Mouse (Mus musculus): Measurements from ENCODE around the gene Fzd9. TPM values are rescaled to one million over a fixed set of nuclear protein-coding genes. Genes with fewer than 3 reads are reported as not detected.

Gene Fzd9
- polyA plus RNA-seq, 1 experiment = 6.5 TPM

DNA sequence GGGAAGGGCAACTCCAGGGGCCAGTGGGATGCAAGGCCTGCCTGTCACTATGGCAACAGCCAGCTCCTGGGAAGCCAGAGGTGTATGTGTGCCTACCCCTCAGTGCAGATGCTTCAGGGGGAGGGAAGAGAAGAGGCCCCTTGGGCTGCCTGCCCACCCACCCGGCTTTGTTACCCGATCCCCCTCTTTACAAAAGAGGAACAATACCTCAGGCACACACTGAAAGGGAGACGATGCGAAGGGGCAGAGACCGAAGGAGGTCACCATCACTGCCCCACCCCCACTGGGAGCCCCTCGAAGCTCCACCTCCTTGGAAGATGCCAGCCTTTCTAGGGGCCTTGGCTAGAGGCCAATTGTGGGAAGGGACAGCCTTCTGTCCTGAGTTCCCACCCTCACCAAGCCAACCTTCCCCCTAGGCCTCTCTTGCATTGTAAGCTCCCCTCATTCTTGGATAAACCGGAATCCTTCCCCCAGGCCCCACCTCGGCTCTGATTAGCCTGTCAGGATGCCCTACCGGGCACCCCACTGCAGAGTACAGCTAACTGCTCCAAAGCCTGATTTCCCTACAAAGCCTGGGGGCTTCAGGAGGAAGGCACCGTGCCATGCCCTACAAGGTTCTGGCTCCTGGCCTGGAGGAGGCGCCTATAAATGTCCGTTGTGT, 2.8 kb upstream of the Fzd9 start:
- H3K79me2 ChIP-seq (ENCODE audit: control insufficient read depth, insufficient read depth) = no peaks in the 10 kb centered on the region
- H3K4me2 ChIP-seq (ENCODE audit: low read depth) = no peak overlapping the region
- no peak for TF ChIP-seq SRF (IDR thresholded peaks at IDR 0.05; ENCODE audit: control insufficient read depth, insufficient read length, low read depth)
- TF ChIP-seq REST (IDR thresholded peaks at IDR 0.05; ENCODE audit: insufficient read depth, insufficient read length) = no peak
- TF ChIP-seq MAX (IDR thresholded peaks at IDR 0.05; ENCODE audit: low read depth) = no peak
- TF ChIP-seq CEBPB (IDR thresholded peaks at IDR 0.05; ENCODE audit: insufficient read depth, poor library complexity, severe bottlenecking) = no peak
- TF ChIP-seq POLR2AphosphoS2 (IDR thresholded peaks at IDR 0.05; ENCODE audit: insufficient read length, low read depth) = no peak
- no peak for TF ChIP-seq TCF3 (IDR thresholded peaks at IDR 0.05; ENCODE audit: insufficient read length, low read depth)
- TF ChIP-seq POLR2A (IDR thresholded peaks at IDR 0.05; ENCODE audit: insufficient read length, low read depth) = no peak
- no peak for TF ChIP-seq TCF12 (IDR thresholded peaks at IDR 0.05; ENCODE audit: insufficient read depth, poor library complexity, severe bottlenecking)
- no peak for TF ChIP-seq USF1 (IDR thresholded peaks at IDR 0.05; ENCODE audit: low read depth)
- no peak overlapping the region for H3K4me3 ChIP-seq
- H3K27me3 ChIP-seq (ENCODE audit: control insufficient read depth, insufficient read depth, insufficient read length) = peaks cover 12% of the 10 kb centered on the region
- no peak overlapping the region for H3ac ChIP-seq (ENCODE audit: control insufficient read depth, insufficient read length)
- H3K36me3 ChIP-seq (ENCODE audit: control insufficient read depth, insufficient read depth) = no peaks in the 10 kb centered on the region

GRCm38 (mm10) chr5:135250186-135251078, 598 bp downstream of the Fzd9 start:
- H3K36me3 ChIP-seq (ENCODE audit: control insufficient read depth, insufficient read depth) = peaks cover 2% of the 10 kb centered on the region
- H3K4me3 ChIP-seq = no peak overlapping the region
- TF ChIP-seq MYOD1 (IDR thresholded peaks at IDR 0.05; ENCODE audit: control insufficient read depth in 1 of 3, insufficient read length in 2 of 3, low read depth in 2 of 3) = peak in 2 of 3 experiments; percentile 7 to 23
- TF ChIP-seq E2F4 (IDR thresholded peaks at IDR 0.05; ENCODE audit: insufficient read depth) = no peak
- H3K4me2 ChIP-seq (ENCODE audit: low read depth) = peak overlapping the region; percentile 75
- H3ac ChIP-seq (ENCODE audit: control insufficient read depth, insufficient read length) = peak overlapping the region; percentile 77
- no peaks in the 10 kb centered on the region for H3K79me2 ChIP-seq (ENCODE audit: control insufficient read depth, insufficient read depth)
- H3K27me3 ChIP-seq (ENCODE audit: control insufficient read depth, insufficient read depth, insufficient read length) = no peaks in the 10 kb centered on the region

DNA sequence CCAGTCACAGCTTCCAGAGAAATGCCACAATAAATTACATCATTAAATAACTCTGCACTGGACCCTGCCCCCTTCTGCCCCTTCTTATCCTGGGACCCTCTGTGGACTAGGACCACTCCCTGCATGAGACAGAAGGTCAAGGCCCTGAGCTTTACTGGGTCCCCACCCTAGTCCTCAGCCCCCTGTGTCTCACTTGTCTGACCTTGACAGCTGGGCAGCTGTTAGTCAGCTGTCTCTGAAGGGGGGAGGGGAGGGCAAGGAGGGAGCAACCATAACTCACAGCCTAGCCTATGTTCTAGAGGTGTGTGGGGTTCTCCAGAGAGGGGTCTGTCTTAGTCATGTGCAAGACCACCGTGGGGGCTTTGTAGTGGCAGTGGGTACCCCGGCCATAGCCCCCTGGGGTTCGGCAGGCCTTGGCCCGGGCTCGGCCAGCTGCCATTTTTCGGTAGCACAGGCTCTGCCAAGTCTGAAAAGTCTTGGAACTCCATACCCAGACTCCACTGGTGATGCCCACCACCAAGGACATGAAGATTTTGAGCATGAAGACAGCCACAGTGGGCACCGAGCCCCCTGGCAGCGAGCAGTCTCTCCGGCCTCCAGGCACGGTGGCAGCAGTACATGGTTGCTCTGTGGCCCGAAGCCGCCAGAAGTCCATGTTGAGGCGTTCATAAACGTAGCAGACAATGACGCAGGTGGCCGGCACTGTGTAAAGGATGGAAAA, 1.9 kb downstream of the Fzd9 start:
- no peaks in the 10 kb centered on the region for H3K27me3 ChIP-seq (ENCODE audit: control insufficient read depth, insufficient read depth, insufficient read length)
- H3K4me3 ChIP-seq = no peak overlapping the region
- H3K36me3 ChIP-seq (ENCODE audit: control insufficient read depth, insufficient read depth) = peaks cover 9% of the 10 kb centered on the region
- no peak overlapping the region for H3ac ChIP-seq (ENCODE audit: control insufficient read depth, insufficient read length)
- TF ChIP-seq MYOD1 (IDR thresholded peaks at IDR 0.05; ENCODE audit: control insufficient read depth in 1 of 3, insufficient read length in 2 of 3, low read depth in 2 of 3) = peak in 2 of 3 experiments; percentile 68 to 73
- TF ChIP-seq CEBPB (IDR thresholded peaks at IDR 0.05; ENCODE audit: insufficient read depth, poor library complexity, severe bottlenecking) = no peak
- TF ChIP-seq MYOG (IDR thresholded peaks at IDR 0.05; ENCODE audit: control insufficient read depth in 1 of 3, insufficient read depth in 1 of 3, insufficient read length in 2 of 3, low read depth in 2 of 3) = peak in 1 of 3 experiments; percentile 69
- no peak for TF ChIP-seq POLR2AphosphoS2 (IDR thresholded peaks at IDR 0.05; ENCODE audit: insufficient read length, low read depth)
- TF ChIP-seq REST (IDR thresholded peaks at IDR 0.05; ENCODE audit: insufficient read depth, insufficient read length) = no peak
- no peak for TF ChIP-seq TCF3 (IDR thresholded peaks at IDR 0.05; ENCODE audit: insufficient read length, low read depth)
- no peak overlapping the region for H3K4me2 ChIP-seq (ENCODE audit: low read depth)
- no peaks in the 10 kb centered on the region for H3K79me2 ChIP-seq (ENCODE audit: control insufficient read depth, insufficient read depth)

DNA sequence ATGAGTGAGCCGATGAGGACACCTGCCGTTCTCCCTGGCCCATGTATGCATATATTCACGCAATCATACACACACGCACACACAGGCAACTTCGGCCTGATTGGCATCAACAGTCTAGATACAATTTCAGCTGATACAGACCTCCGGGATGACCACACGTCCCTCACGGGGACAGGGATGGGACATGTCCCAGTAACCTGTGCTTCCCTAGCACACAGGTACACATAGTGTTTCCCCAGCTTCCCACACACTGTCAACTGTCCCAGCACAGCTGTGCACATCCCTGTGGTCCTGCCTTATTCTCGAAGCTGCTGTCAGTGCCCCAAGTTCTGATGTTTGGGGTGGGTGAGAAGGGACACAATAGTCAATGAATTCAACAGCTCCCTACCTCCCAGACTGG, 3.7 kb downstream of the Fzd9 start:
- Histone ChIP-seq H3K4me3 (no peak overlapping the region), H3K27me3 (ENCODE audit: control insufficient read depth, insufficient read depth, insufficient read length) (no peaks in the 10 kb centered on the region), H3K79me2 (ENCODE audit: control insufficient read depth, insufficient read depth) (no peaks in the 10 kb centered on the region), H3K36me3 (ENCODE audit: control insufficient read depth, insufficient read depth) (peaks cover 9% of the 10 kb centered on the region), H3ac (ENCODE audit: control insufficient read depth, insufficient read length) (no peak overlapping the region), H3K4me2 (ENCODE audit: low read depth) (no peak overlapping the region)
- peak; percentile 76 for TF ChIP-seq POLR2AphosphoS2 (IDR thresholded peaks at IDR 0.05; ENCODE audit: insufficient read length, low read depth)
- no peak for TF ChIP-seq E2F4 (IDR thresholded peaks at IDR 0.05; ENCODE audit: insufficient read depth)

GRCm38 (mm10) chr5:135246531-135246930, 4.5 kb downstream of the Fzd9 start:
- TF ChIP-seq E2F4 (IDR thresholded peaks at IDR 0.05; ENCODE audit: insufficient read depth) (no peak), REST (IDR thresholded peaks at IDR 0.05; ENCODE audit: insufficient read depth, insufficient read length) (no peak), POLR2AphosphoS2 (IDR thresholded peaks at IDR 0.05; ENCODE audit: insufficient read length, low read depth) (no peak), TCF12 (IDR thresholded peaks at IDR 0.05; ENCODE audit: insufficient read depth, poor library complexity, severe bottlenecking) (no peak), SRF (IDR thresholded peaks at IDR 0.05; ENCODE audit: control insufficient read depth, insufficient read length, low read depth) (no peak), TCF3 (IDR thresholded peaks at IDR 0.05; ENCODE audit: insufficient read length, low read depth) (no peak), POLR2A (IDR thresholded peaks at IDR 0.05; ENCODE audit: insufficient read length, low read depth) (no peak), CEBPB (IDR thresholded peaks at IDR 0.05; ENCODE audit: insufficient read depth, poor library complexity, severe bottlenecking) (no peak), MAX (IDR thresholded peaks at IDR 0.05; ENCODE audit: low read depth) (no peak), MYOG (IDR thresholded peaks at IDR 0.05; ENCODE audit: control insufficient read depth in 1 of 3, insufficient read depth in 1 of 3, insufficient read length in 2 of 3, low read depth in 2 of 3) (no peak), USF1 (IDR thresholded peaks at IDR 0.05; ENCODE audit: low read depth) (no peak), MYOD1 (IDR thresholded peaks at IDR 0.05; ENCODE audit: control insufficient read depth in 1 of 3, insufficient read length in 2 of 3, low read depth in 2 of 3) (no peak)
- H3ac ChIP-seq (ENCODE audit: control insufficient read depth, insufficient read length) = no peak overlapping the region
- no peak overlapping the region for H3K4me2 ChIP-seq (ENCODE audit: low read depth)
- no peak overlapping the region for H3K4me3 ChIP-seq
- H3K27me3 ChIP-seq (ENCODE audit: control insufficient read depth, insufficient read depth, insufficient read length) = no peaks in the 10 kb centered on the region
- H3K36me3 ChIP-seq (ENCODE audit: control insufficient read depth, insufficient read depth) = peaks cover 9% of the 10 kb centered on the region
- H3K79me2 ChIP-seq (ENCODE audit: control insufficient read depth, insufficient read depth) = no peaks in the 10 kb centered on the region
